ENCODE assay signal across 10 mouse cellular contexts in genomic region chr17:3246665-3247370, GRCm38 (mm10).
DNase-seq lines count a peak whose midpoint lies in the region; ATAC-seq and TF ChIP-seq lines count a peak whose summit lies in the region.
"Had no signal": no experiment of that assay in that cellular context is flagged by ENCODE, and none has a peak within 500 bp of the region (broad histone marks: within the 10 kb centered on the region; RNA-seq: fewer than 3 reads in every experiment).

No protein-coding gene starts in this region.

- TF ChIP-seq CTCF in lung, postnatal 0 days (IDR thresholded peaks at IDR 0.05), result no peak

- no peak overlapping the region for H3K4me3 ChIP-seq in lung, postnatal 0 days (ENCODE audit: low read depth, low read length)
- no peak overlapping the region for H3K4me3 ChIP-seq in forebrain, embryonic 14.5 days (ENCODE audit: low read depth, low read length)
- H3K4me3 ChIP-seq in neural tube, embryonic 15.5 days (replicated peaks), result no peak overlapping the region
- H3K4me3 ChIP-seq: embryonic facial prominence, embryonic 13.5 days; liver, embryonic 15.5 days had no signal

- H3K36me3 ChIP-seq in lung, postnatal 0 days (ENCODE audit: insufficient read depth, low read length), result no peaks in the 10 kb centered on the region
- 0 out of 2 replicates have a peak, but pooled peaks cover 4% of the 10 kb centered on the region for H3K36me3 ChIP-seq in forebrain, embryonic 14.5 days (ENCODE audit: control insufficient read depth, insufficient read depth, low read length)
- H3K36me3 ChIP-seq in neural tube, embryonic 15.5 days, result no peaks in the 10 kb centered on the region; the same call in 1 of the 2 replicates
- H3K36me3 ChIP-seq: liver, embryonic 15.5 days had no signal

- H3K4me1 ChIP-seq in lung, postnatal 0 days (ENCODE audit: insufficient read depth, low read depth, low read length), result no peaks in the 10 kb centered on the region
- peaks cover 60% of the 10 kb centered on the region for H3K4me1 ChIP-seq in forebrain, embryonic 14.5 days (ENCODE audit: control insufficient read depth, insufficient read depth, low read length)
- H3K4me1 ChIP-seq in neural tube, embryonic 15.5 days, result peaks cover 67% of the 10 kb centered on the region

- 28% methylated on average over 7 of the region's 7 CpGs for WGBS in lung, postnatal 0 days
- WGBS in forebrain, embryonic 14.5 days, result 48% methylated on average over 7 of the region's 7 CpGs
- 11% methylated on average over 7 of the region's 7 CpGs for WGBS in neural tube, embryonic 15.5 days

- no peak for DNase-seq in lung, postnatal 0 days (ENCODE audit: low spot score)
- no peak for DNase-seq in lung, postnatal 25 days (ENCODE audit: low spot score)
- no peak for DNase-seq in forebrain, embryonic 14.5 days (ENCODE audit: low spot score)
- peak; percentile 48 to 57 for DNase-seq in kidney, postnatal 25 days
- no peak for DNase-seq in urinary bladder, adult 18-20 months (ENCODE audit: low spot score in 2 of 2)
- no peak for DNase-seq in gastrocnemius, postnatal 4 days (ENCODE audit: low spot score in 2 of 2)

- TF ChIP-seq EP300 in lung, postnatal 0 days (IDR thresholded peaks at IDR 0.05), result no peak

- H3K27me3 ChIP-seq in lung, postnatal 0 days (replicated peaks; ENCODE audit: insufficient read depth, low read length), result no peaks in the 10 kb centered on the region
- no peaks in the 10 kb centered on the region for H3K27me3 ChIP-seq in forebrain, embryonic 14.5 days (replicated peaks; ENCODE audit: control insufficient read depth, insufficient read depth, low read length)
- H3K27me3 ChIP-seq in neural tube, embryonic 15.5 days (replicated peaks), result no peaks in the 10 kb centered on the region
- H3K27me3 ChIP-seq: embryonic facial prominence, embryonic 13.5 days; liver, embryonic 15.5 days had no signal

- no peak overlapping the region for H3K27ac ChIP-seq in lung, postnatal 0 days (ENCODE audit: low read length)
- peak overlapping the region; percentile 66 for H3K27ac ChIP-seq in forebrain, embryonic 14.5 days (ENCODE audit: low read depth, low read length)
- peak overlapping the region; percentile 62 for H3K27ac ChIP-seq in neural tube, embryonic 15.5 days (replicated peaks)
- H3K27ac ChIP-seq: embryonic facial prominence, embryonic 13.5 days; liver, embryonic 15.5 days had no signal

- ATAC-seq in lung, postnatal 0 days, result 0 out of 2 replicates have a peak, but pooled peaks have one; percentile 21
- ATAC-seq in forebrain, embryonic 14.5 days, result 0 out of 2 replicates have a peak, but pooled peaks have one; percentile 15
- ATAC-seq in neural tube, embryonic 15.5 days (ENCODE audit: low FRiP score), result peak; percentile 84
- no peak for ATAC-seq in CD4-positive, CD25-positive, alpha-beta regulatory T cell, adult 4 months

- no peak overlapping the region for H3K4me2 ChIP-seq in lung, postnatal 0 days (replicated peaks; ENCODE audit: low read depth, low read length)
- no peak overlapping the region for H3K4me2 ChIP-seq in forebrain, embryonic 14.5 days (ENCODE audit: low read length)
- no peak overlapping the region for H3K4me2 ChIP-seq in neural tube, embryonic 15.5 days
- H3K4me2 ChIP-seq: embryonic facial prominence, embryonic 13.5 days; liver, embryonic 15.5 days had no signal

- H3K9me3 ChIP-seq in lung, postnatal 0 days (ENCODE audit: low read length), result no peaks in the 10 kb centered on the region
- H3K9me3 ChIP-seq in forebrain, embryonic 14.5 days (replicated peaks; ENCODE audit: control insufficient read depth, low read length), result no peaks in the 10 kb centered on the region
- H3K9me3 ChIP-seq in neural tube, embryonic 15.5 days (replicated peaks), result no peaks in the 10 kb centered on the region
- H3K9me3 ChIP-seq: embryonic facial prominence, embryonic 13.5 days; liver, embryonic 15.5 days had no signal

- no peak overlapping the region for H3K9ac ChIP-seq in lung, postnatal 0 days (replicated peaks; ENCODE audit: low read depth)
- no peak overlapping the region for H3K9ac ChIP-seq in forebrain, embryonic 14.5 days (ENCODE audit: low read length)
- no peak overlapping the region for H3K9ac ChIP-seq in neural tube, embryonic 15.5 days (replicated peaks)
- H3K9ac ChIP-seq: embryonic facial prominence, embryonic 13.5 days; liver, embryonic 15.5 days had no signal

Comparison
In these comparisons a context has a peak if more than half of its experiments do, and no peak if none do; other contexts are left out.
1. DNase-seq: peak in kidney, postnatal 25 days (2 of 2); none in lung, postnatal 0 days (single experiment), lung, postnatal 25 days (single experiment), forebrain, embryonic 14.5 days (single experiment), urinary bladder, adult 18-20 months (0 of 2) and gastrocnemius, postnatal 4 days (0 of 2).